Mouse (Mus musculus): ENCODE data around the gene Mybpc3.

- TF ChIP-seq POLR2A (IDR thresholded peaks at IDR 0.05; ENCODE audit: borderline replicate concordance, insufficient read depth, low read length) (no peak), CTCF (IDR thresholded peaks at IDR 0.05; ENCODE audit: borderline replicate concordance, insufficient read depth, low read depth, low read length) (no peak)
These were observed 13.3 kb downstream of the Mybpc3 start for GRCm38 (mm10) chr2:91131251-91131650.
